Mouse (Mus musculus) liver, embryonic 13.5 days (tissue): ENCODE results near the gene Sptbn4. TPM values are rescaled to one million over a fixed set of nuclear protein-coding genes. Genes with fewer than 3 reads are reported as not detected.

Source experiments
- ATAC-seq: fragments of 200-750 bp; cut with Nextera tagmentation; 2 replicates; pipeline ENCODE4 v1.8.0; 2017; ENCODE audit warnings: low read depth, mild to moderate bottlenecking, moderate number of reproducible peaks, moderate library complexity
- DNase-seq: peaks from one replicate; pipeline ENCODE4 v3.0.0; 2022
- H3K27ac ChIP-seq: fragments of 300-500 bp; sonication (generic); 2 replicates; pipeline ENCODE4 v1.5.1; 2015; ENCODE audit warnings: moderate library complexity, mild to moderate bottlenecking, inconsistent platforms
- H3K27me3 ChIP-seq: fragments of 300-500 bp; sonication (generic); 2 replicates; pipeline ENCODE4 v1.6.1; 2015; ENCODE audit warnings: mild to moderate bottlenecking, inconsistent platforms
- H3K36me3 ChIP-seq: fragments of 300-500 bp; sonication (generic); 2 replicates; pipeline ENCODE4 v1.6.1; 2015; ENCODE audit warnings: mild to moderate bottlenecking, inconsistent platforms
- H3K4me1 ChIP-seq: fragments of 300-500 bp; sonication (generic); replicated peaks from 2 replicates; pipeline ENCODE4 v1.6.1; 2015; ENCODE audit warnings: inconsistent platforms
- H3K4me2 ChIP-seq: fragments of 300-500 bp; sonication (generic); 2 replicates; pipeline ENCODE4 v1.6.1; 2015; ENCODE audit warnings: inconsistent platforms, mild to moderate bottlenecking, moderate library complexity
- H3K4me3 ChIP-seq: fragments of 300-500 bp; sonication (generic); replicated peaks from 2 replicates; pipeline ENCODE4 v1.5.1; 2015; ENCODE audit warnings: mild to moderate bottlenecking, inconsistent platforms
- H3K9ac ChIP-seq: fragments of 300-500 bp; sonication (generic); 2 replicates; pipeline ENCODE4 v1.6.1; 2015; ENCODE audit warnings: mild to moderate bottlenecking, inconsistent platforms
- H3K9me3 ChIP-seq: fragments of 300-500 bp; sonication (generic); replicated peaks from 2 replicates; pipeline ENCODE4 v1.6.1; 2016; ENCODE audit warnings: inconsistent platforms
- WGBS: fragments of 180-500 bp; shearing (Covaris S2); methylation state at CpG from one replicate; pipeline ENCODE4 v1.1.7; 2015; ENCODE audit not compliant: insufficient replicate concordance; 5-methylcytosine and 5-hydroxymethylcytosine counted together
- polyA plus RNA-seq: library from polyadenylated mRNA; unstranded; fragments of >200 nt; fragmentation: Nextera tagmentation; extraction: Ambion mirVana; gene quantifications from 2 replicates; pipeline ENCODE4 v1.2.1, GENCODE M21; 2015

Gene Sptbn4
- polyA plus RNA-seq, 1 experiment from 2014 or later: 0.10 TPM

DNA sequence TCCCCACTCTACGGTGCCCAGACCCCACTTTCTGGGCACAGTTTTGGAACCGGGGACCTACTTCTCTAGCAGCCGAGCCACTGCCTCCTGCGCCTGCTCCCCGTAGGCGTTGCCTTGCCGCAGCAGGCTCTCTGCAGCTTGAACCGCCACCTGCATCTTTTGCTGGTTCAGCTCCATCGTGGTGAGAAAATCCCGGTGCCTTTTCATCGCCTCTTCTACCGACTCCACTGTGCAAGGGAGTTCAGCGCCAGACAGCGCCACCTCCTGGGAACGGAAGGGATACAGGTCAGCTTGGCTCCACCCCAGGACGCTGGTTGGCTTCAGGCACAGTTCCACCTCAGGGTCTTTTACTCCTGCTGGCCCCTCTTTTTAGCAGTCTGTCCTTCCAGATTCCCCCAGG is 44.8 kb downstream of the Sptbn4 start:
- Histone ChIP-seq H3K36me3 (no peaks in the 10 kb centered on the region), H3K4me2 (no peak overlapping the region), H3K9me3 (no peaks in the 10 kb centered on the region; the same call in 1 of the 2 replicates), H3K27ac (no peak overlapping the region), H3K27me3 (peaks cover 95% of the 10 kb centered on the region), H3K4me3 (no peak overlapping the region), H3K4me1 (no peaks in the 10 kb centered on the region; the same call in 1 of the 2 replicates), H3K9ac (no peak overlapping the region)
- peak; percentile 29 for DNase-seq
- ATAC-seq: no peak
- 8% methylated on average over 16 of the region's 16 CpGs for WGBS

DNA sequence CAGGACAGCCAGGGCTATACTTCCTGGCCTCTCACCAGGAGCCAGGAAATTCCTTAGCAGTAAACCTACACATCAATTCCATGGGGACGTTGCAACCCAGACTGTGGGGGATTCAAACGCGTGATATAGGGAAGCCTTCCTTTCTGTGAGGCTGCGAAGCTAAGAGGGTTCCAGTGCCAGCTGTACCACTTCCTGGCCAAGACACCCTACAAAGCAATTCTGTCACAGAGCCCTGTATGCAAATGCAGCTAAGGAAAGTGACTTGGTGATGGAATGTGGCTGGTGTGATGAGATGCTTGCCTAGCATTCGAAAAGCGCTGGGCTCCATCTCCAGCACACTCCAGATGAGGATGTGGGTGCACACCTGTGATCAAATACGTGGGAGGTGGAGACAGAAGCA is 46.9 kb downstream of the Sptbn4 start:
- H3K27me3 ChIP-seq: peaks cover 95% of the 10 kb centered on the region
- H3K27ac ChIP-seq: no peak overlapping the region
- H3K4me2 ChIP-seq: no peak overlapping the region
- no peaks in the 10 kb centered on the region for H3K36me3 ChIP-seq
- H3K4me3 ChIP-seq: no peak overlapping the region
- no peaks in the 10 kb centered on the region for H3K9me3 ChIP-seq
- H3K9ac ChIP-seq: no peak overlapping the region
- ATAC-seq (no peak), DNase-seq (no peak)
- 61% methylated on average over 7 of the region's 7 CpGs for whole genome bisulfite sequencing
- peaks cover 3% of the 10 kb centered on the region for H3K4me1 ChIP-seq

DNA sequence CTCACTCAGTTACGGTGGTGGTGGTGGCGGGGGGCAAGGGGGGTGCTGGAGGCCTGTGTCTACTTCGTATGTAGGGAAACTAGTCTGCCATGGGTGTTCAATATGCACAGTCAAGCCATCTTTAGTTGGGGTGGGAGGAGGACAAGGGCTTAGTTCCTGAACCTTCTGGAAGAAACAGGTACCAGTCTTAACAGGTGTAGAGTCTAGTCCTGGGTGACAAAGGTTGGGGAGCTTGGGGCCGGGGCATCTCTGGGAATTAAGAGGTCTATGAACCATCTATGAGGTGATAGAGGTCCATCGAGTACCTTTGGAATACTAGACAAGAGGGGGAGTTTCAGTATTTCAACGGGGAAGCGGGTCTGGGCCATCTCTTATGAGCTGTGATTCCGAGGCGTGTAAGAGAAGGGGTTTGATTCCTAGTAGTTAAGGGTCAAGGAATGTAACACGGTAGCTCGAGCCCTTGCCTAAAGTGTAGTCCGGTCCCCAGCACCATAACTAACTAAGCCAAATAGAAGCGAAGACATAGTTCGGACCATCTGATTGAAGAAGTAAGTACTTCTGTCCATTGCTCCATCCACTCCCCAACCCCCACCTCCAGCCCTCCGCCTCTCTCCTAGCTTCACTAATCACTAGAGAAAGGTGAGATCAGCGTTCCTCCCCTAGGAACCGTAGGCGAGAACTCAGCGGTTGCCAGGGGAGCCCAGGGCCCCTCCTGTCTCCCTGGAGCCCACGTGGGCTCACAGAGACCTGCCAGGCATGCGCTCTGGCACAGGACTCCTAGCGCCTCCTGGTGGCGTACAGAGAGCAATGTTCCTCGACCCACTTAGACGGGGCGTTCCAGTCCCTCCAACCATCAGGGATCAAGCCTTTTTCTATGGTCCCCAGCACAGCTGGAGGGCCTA is 50.2 kb downstream of the Sptbn4 start:
- peaks cover 3% of the 10 kb centered on the region for H3K4me1 ChIP-seq
- H3K9me3 ChIP-seq: no peaks in the 10 kb centered on the region
- peaks cover 95% of the 10 kb centered on the region for H3K27me3 ChIP-seq
- WGBS: 17% methylated on average over 26 of the region's 26 CpGs
- H3K9ac ChIP-seq: no peak overlapping the region
- H3K4me3 ChIP-seq: 0 out of 2 replicates have a peak overlapping the region, but pooled peaks have one; percentile 47
- no peaks in the 10 kb centered on the region for H3K36me3 ChIP-seq
- no peak overlapping the region for H3K4me2 ChIP-seq
- H3K27ac ChIP-seq: no peak overlapping the region
- ATAC-seq (peak; percentile 43; the same call in 1 of the 2 replicates), DNase-seq (peak; percentile 38)

DNA sequence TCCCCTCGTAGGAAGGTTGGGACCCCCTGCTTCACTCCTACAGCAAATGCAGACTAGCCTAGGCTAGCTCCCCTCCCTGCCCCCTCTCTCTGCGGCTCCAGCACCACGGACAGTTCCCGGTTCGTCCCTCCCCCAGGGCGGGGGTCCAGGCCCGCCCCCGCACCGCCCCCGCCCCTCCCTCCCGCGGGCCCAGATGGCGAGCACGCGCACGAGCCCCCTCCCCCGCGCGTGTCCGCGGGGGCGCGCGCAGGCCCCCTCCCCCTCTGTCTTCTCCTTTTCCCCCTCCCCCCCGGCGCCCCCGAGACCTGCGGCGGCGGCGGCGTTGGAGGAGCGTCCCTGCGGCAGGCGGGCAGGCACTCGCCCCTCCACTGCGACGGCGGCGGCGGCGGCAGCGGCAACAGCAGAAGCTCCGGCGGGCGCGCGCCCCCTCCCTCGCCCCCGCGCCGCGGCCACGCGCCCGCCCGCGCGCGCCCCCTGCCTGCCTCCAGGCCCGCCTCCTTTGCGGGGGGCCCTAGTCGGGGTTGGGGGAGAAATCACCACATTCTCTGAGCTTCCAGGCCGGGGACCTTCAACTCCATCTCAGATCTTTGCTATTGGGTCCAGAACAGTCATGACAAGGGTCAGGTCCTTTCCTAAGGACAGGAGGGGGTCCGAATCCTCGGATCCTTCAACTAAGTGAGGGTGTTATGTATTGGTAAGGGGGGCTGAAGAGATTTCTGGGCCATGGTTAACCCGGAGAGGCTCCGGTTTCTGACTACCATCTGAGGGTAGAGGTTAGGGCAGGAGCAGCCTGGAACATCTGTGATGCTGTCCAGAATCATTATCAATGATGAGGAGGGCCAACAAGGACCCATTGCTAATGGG is 51.1 kb downstream of the Sptbn4 start:
- H3K27me3 ChIP-seq: peaks cover 95% of the 10 kb centered on the region
- peak overlapping the region; percentile 62 for H3K4me2 ChIP-seq
- ATAC-seq: no peak
- no peaks in the 10 kb centered on the region for H3K9me3 ChIP-seq
- H3K27ac ChIP-seq: no peak overlapping the region
- WGBS: 3% methylated on average over 55 of the region's 68 CpGs
- H3K36me3 ChIP-seq: no peaks in the 10 kb centered on the region
- peaks cover 3% of the 10 kb centered on the region for H3K4me1 ChIP-seq
- peak overlapping the region; percentile 47 for H3K4me3 ChIP-seq
- H3K9ac ChIP-seq: no peak overlapping the region
- DNase-seq: no peak

DNA sequence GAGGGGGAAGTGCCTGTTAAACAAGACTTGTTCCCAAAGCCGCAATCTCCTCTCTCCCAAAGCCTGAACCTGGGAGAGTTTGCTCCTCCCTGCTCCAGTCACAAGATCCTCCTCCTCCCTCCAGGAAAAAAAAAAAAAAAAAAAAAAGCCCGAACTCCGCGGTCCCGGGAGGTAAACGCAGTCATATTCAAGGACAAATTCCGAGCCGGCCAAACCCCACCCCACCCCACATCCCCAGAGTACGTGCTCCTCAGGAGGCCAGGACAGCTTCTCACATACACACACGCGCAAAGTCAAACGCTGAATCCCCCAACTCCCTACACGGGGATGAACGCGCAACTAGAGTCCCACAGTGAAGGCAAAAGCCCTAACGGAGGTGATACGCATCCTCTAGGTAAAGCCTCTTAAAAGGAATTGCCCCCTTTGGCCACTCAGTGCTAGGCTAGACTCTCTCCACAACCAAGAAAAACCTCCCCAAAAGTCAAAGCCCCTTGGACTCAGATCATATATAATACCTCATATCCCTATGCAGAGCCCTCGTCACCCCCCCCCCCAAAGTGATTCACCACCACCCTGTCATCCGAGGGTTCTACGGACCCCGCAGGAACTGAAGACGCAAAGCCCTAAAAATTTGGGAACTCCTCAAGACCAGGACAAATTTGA is 51.8 kb downstream of the Sptbn4 start:
- H3K27ac ChIP-seq: no peak overlapping the region
- H3K4me2 ChIP-seq: peak overlapping the region; percentile 62
- peaks cover 95% of the 10 kb centered on the region for H3K27me3 ChIP-seq
- H3K36me3 ChIP-seq: no peaks in the 10 kb centered on the region
- no peak for ATAC-seq
- H3K4me1 ChIP-seq: peaks cover 3% of the 10 kb centered on the region
- H3K9me3 ChIP-seq: no peaks in the 10 kb centered on the region
- peak overlapping the region; percentile 47; the same call in 1 of the 2 replicates for H3K4me3 ChIP-seq
- no peak for DNase-seq
- 7% methylated on average over 22 of the region's 22 CpGs for WGBS
- H3K9ac ChIP-seq: no peak overlapping the region

GRCm38 (mm10) chr7:27391416-27391815 is 56.1 kb downstream of the Sptbn4 start:
- DNase-seq (no peak), ATAC-seq (no peak)
- Histone ChIP-seq H3K4me2 (no peak overlapping the region), H3K4me1 (no peaks in the 10 kb centered on the region; the same call in 1 of the 2 replicates), H3K4me3 (no peak overlapping the region), H3K9ac (no peak overlapping the region), H3K9me3 (no peaks in the 10 kb centered on the region), H3K27me3 (peaks cover 62% of the 10 kb centered on the region), H3K36me3 (no peaks in the 10 kb centered on the region), H3K27ac (no peak overlapping the region)
- 37% methylated on average over 16 of the region's 16 CpGs for WGBS

GRCm38 (mm10) chr7:27389213-27389612 is 58.3 kb downstream of the Sptbn4 start:
- Histone ChIP-seq H3K4me2 (no peak overlapping the region), H3K9ac (no peak overlapping the region), H3K36me3 (no peaks in the 10 kb centered on the region), H3K27ac (no peak overlapping the region), H3K27me3 (peaks cover 42% of the 10 kb centered on the region), H3K9me3 (no peaks in the 10 kb centered on the region), H3K4me3 (no peak overlapping the region), H3K4me1 (peaks cover 6% of the 10 kb centered on the region)
- ATAC-seq (no peak), DNase-seq (no peak)
- 52% methylated on average over 6 of the region's 6 CpGs for WGBS

DNA sequence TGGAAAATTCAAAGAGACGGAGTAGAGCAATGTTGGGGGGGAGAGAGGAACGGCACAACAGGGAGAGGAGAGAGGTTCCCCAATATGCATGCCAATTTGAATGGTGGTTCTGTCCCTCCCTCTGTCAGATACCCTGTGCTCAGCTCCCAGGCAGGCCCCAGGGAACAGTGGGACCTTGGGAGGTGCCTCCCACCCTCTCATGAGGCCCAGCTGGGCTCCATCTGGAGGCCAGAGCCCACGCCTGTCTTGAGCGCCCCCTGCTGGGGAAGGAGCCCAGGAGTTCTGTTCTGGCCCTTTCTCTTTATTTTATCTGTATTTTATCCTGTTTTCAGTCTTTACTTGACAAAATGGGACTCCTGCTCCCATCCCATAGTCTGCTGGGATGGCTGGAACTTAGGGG is 62.8 kb downstream of the Sptbn4 start:
- ATAC-seq: no peak
- Histone ChIP-seq H3K4me2 (no peak overlapping the region), H3K27me3 (peaks cover 15% of the 10 kb centered on the region), H3K4me1 (peaks cover 24% of the 10 kb centered on the region), H3K27ac (0 out of 2 replicates have a peak overlapping the region, but pooled peaks have one; percentile 34), H3K9me3 (no peaks in the 10 kb centered on the region), H3K9ac (no peak overlapping the region), H3K4me3 (no peak overlapping the region), H3K36me3 (no peaks in the 10 kb centered on the region)
- 32% methylated on average over 4 of the region's 4 CpGs for WGBS
- DNase-seq: peak; percentile 42

- DNase-seq (no peak), ATAC-seq (no peak)
- H3K9ac ChIP-seq: no peak overlapping the region; the same call in 1 of the 2 replicates
- H3K27me3 ChIP-seq: peaks cover 21% of the 10 kb centered on the region
- no peaks in the 10 kb centered on the region for H3K36me3 ChIP-seq
- H3K4me3 ChIP-seq: no peak overlapping the region
- H3K4me2 ChIP-seq: no peak overlapping the region
- H3K27ac ChIP-seq: peak overlapping the region; percentile 34; the same call in 1 of the 2 replicates
- 73% methylated on average over 5 of the region's 5 CpGs for WGBS
- H3K4me1 ChIP-seq: peaks cover 24% of the 10 kb centered on the region
- H3K9me3 ChIP-seq: no peaks in the 10 kb centered on the region
Observed at GRCm38 (mm10) chr7:27384134-27384533, 63.4 kb downstream of the Sptbn4 start.

DNA sequence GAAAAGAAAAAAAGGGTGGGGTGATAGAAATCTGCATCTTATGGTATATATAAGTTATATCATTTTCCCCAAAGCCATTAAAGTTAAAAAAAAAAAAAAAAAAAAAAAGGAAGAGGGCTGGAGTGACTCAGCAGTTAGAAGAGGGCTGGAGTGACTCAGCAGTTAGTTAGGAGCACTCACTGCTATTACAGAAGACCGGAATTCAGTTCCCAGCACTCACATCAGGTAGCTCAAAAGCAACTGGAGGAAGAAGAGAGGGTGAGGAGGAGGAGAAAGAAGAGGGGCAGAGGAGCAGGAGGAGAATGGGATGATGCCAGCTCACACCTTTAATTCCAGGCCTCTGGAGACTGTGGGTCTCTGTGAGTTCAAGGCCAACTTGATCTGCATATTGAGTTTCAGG is 64.3 kb downstream of the Sptbn4 start:
- peak; percentile 39 for DNase-seq
- peaks cover 24% of the 10 kb centered on the region for H3K4me1 ChIP-seq
- no peaks in the 10 kb centered on the region for H3K9me3 ChIP-seq
- no peak overlapping the region for H3K4me2 ChIP-seq
- H3K9ac ChIP-seq: no peak overlapping the region; the same call in 1 of the 2 replicates
- no peak overlapping the region for H3K4me3 ChIP-seq
- H3K27ac ChIP-seq: peak overlapping the region; percentile 37
- no peaks in the 10 kb centered on the region for H3K36me3 ChIP-seq
- H3K27me3 ChIP-seq: peaks cover 28% of the 10 kb centered on the region
- 48% methylated on average over 1 of the region's 1 CpGs for WGBS
- ATAC-seq: peak; percentile 47; the same call in 1 of the 2 replicates

DNA sequence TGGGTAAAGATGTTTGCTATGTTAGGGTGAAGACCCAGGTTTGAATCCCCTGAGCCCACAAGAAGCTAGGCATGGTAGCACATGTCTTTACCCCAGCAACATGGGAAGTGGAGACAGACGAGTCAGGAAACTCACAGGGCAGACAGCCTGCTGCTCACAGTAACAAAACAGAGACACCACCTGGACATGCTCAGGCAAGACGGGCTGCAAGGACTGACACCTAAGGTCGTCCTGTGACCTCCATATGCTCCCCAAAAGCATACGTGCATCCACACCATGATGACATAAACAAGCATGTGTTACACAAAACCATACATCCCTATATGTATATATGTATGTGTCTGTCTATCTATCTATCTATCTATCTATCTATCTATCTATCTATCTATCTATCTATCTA is 65.9 kb downstream of the Sptbn4 start:
- Histone ChIP-seq H3K9ac (no peak overlapping the region), H3K36me3 (no peaks in the 10 kb centered on the region), H3K4me2 (no peak overlapping the region), H3K9me3 (no peaks in the 10 kb centered on the region), H3K4me1 (peaks cover 24% of the 10 kb centered on the region), H3K27me3 (peaks cover 42% of the 10 kb centered on the region), H3K4me3 (no peak overlapping the region), H3K27ac (no peak overlapping the region)
- no peak for ATAC-seq
- no peak for DNase-seq
- 51% methylated on average over 4 of the region's 4 CpGs for WGBS
